Mouse (Mus musculus): ENCODE results near the gene Enah. TPM values are rescaled to one million over a fixed set of nuclear protein-coding genes. Genes with fewer than 3 reads are reported as not detected.

Enah gene
- polyA plus RNA-seq, 1 experiment from 2014 or later, result 35.0 TPM

DNA sequence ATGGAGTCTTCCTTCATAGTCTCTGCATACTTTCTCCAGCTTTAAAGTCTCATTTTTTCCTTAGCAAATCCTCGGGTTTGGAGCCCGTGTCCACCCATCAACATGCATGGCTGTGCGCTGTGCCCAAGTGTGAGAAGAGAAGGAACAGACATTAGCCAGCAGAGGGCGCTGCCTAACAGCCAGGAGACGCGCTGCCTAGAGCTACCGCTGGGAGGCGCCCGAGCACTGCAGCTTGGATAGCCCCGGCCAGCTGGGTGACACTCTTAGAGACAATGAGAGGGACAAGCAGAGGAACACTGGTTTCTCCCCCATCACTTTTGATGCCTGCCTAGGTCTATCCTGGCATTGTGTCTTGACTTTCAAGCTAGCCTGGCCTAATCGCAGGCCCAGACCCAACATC lies 131.0 kb downstream of the Enah start:
- Histone ChIP-seq H3K9me3 (replicated peaks) (no peaks in the 10 kb centered on the region), H3K27me3 (no peaks in the 10 kb centered on the region), H3K4me3 (no peak overlapping the region), H3K36me3 (ENCODE audit: poor library complexity, severe bottlenecking) (no peaks in the 10 kb centered on the region), H3K4me1 (peaks cover 5% of the 10 kb centered on the region), H3K4me2 (no peak overlapping the region), H3K9ac (no peak overlapping the region), H3K27ac (no peak overlapping the region)
- ATAC-seq, result peak; percentile 73
- 6% methylated on average over 11 of the region's 11 CpGs for WGBS

DNA sequence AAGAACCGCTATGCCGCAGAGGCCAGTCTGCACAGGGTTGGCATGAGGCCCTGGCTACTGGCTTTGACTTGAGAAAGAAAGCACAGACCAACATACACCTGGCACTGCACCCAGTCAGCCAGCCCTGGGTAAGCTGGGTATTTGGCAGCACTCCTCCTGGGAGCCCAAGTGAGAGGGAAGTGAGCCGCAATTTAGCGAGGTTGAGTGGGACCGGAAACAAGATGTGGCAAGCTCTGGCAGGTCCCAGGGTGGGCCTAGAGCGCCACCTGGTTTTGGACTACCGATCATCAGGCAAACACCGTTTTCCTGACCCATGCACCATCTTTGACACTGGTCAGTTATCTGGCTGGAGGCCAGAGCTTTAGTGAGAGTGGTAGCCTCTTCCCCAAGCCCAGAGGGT lies 138.3 kb downstream of the Enah start:
- ATAC-seq, result peak; percentile 52
- WGBS, result 43% methylated on average over 8 of the region's 8 CpGs
- no peak overlapping the region for H3K9ac ChIP-seq
- H3K4me2 ChIP-seq, result no peak overlapping the region
- H3K36me3 ChIP-seq (ENCODE audit: poor library complexity, severe bottlenecking), result no peaks in the 10 kb centered on the region
- no peaks in the 10 kb centered on the region for H3K9me3 ChIP-seq (replicated peaks)
- no peak overlapping the region for H3K4me3 ChIP-seq
- H3K27ac ChIP-seq, result no peak overlapping the region
- peaks cover 8% of the 10 kb centered on the region; the same call in 1 of the 2 replicates for H3K4me1 ChIP-seq
- no peaks in the 10 kb centered on the region for H3K27me3 ChIP-seq

DNA sequence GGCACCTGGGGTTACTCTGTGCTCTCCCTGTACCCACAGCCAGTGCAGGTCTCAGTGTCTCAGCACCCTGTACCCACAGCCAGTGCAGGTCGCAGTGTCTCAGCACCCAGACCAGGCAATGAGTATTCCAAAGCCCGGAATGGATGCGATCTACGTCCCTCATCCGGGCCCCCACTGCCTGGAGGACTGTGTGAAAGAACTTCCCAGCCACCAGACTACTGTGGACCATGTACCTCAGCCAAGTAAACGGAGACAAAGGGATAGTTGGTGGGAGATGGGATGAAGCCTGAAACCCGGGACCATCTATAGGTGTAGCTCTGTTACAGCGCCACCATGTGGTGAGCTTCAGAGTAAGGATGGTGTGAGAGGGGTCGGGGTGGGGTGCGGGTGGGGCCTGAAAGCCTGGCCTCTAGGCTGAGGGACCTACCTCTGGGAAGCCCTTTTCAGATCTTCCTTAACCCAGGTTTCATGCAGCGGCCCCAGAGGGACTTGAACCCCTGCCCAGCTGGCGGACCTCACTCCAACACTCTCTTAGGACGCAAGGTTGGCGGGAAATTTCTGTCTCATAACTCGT lies 139.0 kb downstream of the Enah start:
- Histone ChIP-seq H3K4me3 (no peak overlapping the region), H3K9ac (no peak overlapping the region), H3K4me1 (peaks cover 8% of the 10 kb centered on the region; the same call in 1 of the 2 replicates), H3K4me2 (no peak overlapping the region), H3K27ac (no peak overlapping the region), H3K36me3 (ENCODE audit: poor library complexity, severe bottlenecking) (no peaks in the 10 kb centered on the region), H3K9me3 (replicated peaks) (no peaks in the 10 kb centered on the region), H3K27me3 (no peaks in the 10 kb centered on the region)
- ATAC-seq, result peak; percentile 52; the same call in 1 of the 2 replicates
- WGBS, result 55% methylated on average over 15 of the region's 15 CpGs

DNA sequence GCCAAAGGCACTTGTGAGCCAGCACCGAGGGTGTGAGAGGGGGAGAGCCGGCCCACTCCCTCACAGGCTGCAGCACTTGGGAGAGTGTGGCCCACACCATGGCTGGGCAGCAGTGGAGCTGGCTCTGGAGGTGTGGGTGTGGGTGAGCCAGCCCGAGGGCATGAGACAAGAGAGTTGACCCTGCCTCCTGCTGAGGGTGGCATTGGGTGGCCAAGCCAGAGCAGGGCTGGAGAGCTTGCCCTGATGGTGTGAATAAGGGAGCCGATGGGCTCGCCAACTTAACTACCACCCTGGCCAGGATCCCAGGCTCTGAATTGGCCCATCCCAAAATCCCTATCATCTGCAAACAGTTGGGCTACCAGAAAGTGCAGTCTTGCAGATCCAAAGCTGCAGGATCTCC lies 141.4 kb downstream of the Enah start:
- Histone ChIP-seq H3K27ac (no peak overlapping the region), H3K4me2 (no peak overlapping the region), H3K9me3 (replicated peaks) (no peaks in the 10 kb centered on the region), H3K4me1 (peaks cover 8% of the 10 kb centered on the region; the same call in 1 of the 2 replicates), H3K27me3 (no peaks in the 10 kb centered on the region), H3K36me3 (ENCODE audit: poor library complexity, severe bottlenecking) (no peaks in the 10 kb centered on the region), H3K9ac (no peak overlapping the region), H3K4me3 (no peak overlapping the region)
- ATAC-seq, result no peak
- 80% methylated on average over 5 of the region's 5 CpGs for WGBS

DNA sequence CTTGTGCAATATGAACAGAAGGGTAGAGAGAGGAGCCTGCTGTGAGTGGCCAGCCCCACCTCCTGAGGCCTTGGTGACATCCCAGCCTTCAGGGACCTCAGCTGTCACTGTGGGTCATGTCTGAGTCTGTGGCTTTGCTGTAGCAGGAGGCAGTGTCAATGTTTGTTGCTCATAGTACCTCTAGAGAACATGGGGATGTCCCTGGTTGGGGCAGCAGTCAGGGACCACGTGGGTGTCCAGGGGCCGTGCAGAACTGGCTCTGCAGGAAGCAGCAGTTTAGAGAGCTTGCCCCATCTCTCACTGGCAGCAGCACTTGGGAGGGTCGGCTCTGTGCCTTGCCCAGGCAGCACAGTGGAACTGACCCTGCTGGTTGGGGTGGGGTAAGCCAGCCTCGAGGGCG lies 142.7 kb downstream of the Enah start:
- H3K9me3 ChIP-seq (replicated peaks), result no peaks in the 10 kb centered on the region
- ATAC-seq, result no peak
- 68% methylated on average over 5 of the region's 5 CpGs for WGBS
- no peaks in the 10 kb centered on the region for H3K36me3 ChIP-seq (ENCODE audit: poor library complexity, severe bottlenecking)
- no peak overlapping the region for H3K27ac ChIP-seq
- H3K27me3 ChIP-seq, result no peaks in the 10 kb centered on the region
- no peak overlapping the region for H3K9ac ChIP-seq
- H3K4me2 ChIP-seq, result no peak overlapping the region
- peaks cover 8% of the 10 kb centered on the region; the same call in 1 of the 2 replicates for H3K4me1 ChIP-seq
- H3K4me3 ChIP-seq, result no peak overlapping the region

DNA sequence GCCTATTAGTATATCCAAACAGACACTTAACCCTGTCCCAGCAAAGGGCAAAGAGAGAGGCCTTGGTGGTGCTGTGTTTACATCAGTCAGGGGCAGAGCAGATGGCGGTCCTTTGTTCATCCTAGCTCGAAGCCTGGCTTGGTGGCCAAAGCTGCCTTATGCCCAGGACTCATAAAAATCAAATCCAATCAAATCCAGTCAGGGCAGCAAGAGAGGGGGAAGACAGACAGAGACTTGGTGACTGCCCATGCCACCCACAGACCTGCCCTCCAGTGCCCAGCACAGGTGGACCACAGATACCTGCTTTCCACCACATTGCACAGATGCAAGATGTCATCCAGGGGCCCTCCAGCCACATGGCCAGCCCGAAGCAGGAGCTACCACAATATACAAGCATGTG lies 143.1 kb downstream of the Enah start:
- ATAC-seq, result no peak
- peaks cover 5% of the 10 kb centered on the region; the same call in 1 of the 2 replicates for H3K4me1 ChIP-seq
- WGBS, result 80% methylated on average over 3 of the region's 3 CpGs

DNA sequence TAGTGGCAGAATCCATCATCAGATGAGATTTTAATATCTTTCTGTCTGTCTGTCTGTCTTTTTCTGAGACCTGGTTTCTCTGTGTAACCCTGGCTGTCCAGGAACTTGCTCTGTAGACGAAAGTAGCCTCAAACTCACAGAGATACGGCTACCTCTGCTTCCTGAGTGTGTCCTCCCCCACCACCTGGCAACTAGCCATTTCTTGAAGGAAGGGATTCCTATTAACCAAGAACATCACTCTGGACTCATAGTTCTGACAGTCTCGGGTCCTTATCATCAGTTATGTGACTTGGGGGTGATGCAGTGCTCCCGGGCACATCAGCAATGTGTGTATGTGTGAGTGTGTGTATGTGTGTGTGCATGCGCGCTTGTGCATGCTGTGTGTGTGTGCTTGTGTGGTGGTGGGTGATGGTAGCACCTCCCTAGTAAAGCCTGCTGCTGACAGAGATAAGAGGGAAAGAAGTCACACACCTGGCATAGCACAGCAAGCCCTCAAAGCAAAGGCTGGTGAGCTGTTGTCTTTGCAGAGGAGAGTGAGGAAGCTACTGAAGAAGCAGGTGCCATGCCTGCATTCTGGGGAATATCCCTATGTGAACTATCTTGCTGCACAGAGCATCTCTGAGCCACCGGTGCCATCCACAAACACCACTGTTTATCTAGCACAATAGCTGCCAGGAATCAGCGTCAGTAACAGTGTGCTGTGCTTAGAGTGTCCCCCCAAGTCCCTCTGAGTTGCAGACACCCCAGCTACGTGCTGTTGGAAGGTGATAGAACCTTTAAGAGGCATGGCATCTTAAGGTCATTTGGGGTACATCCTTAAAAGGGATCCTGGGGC lies 146.5 kb downstream of the Enah start:
- H3K9ac ChIP-seq, result no peak overlapping the region
- no peak overlapping the region for H3K27ac ChIP-seq
- no peaks in the 10 kb centered on the region for H3K4me1 ChIP-seq
- no peak overlapping the region for H3K4me2 ChIP-seq
- no peaks in the 10 kb centered on the region for H3K27me3 ChIP-seq
- H3K4me3 ChIP-seq, result no peak overlapping the region
- WGBS, result 84% methylated on average over 9 of the region's 9 CpGs
- H3K36me3 ChIP-seq (ENCODE audit: poor library complexity, severe bottlenecking), result no peaks in the 10 kb centered on the region
- ATAC-seq, result no peak
- no peaks in the 10 kb centered on the region for H3K9me3 ChIP-seq (replicated peaks)

More for the DNA sequence above, 143.1 kb downstream of the Enah start:
- H3K4me2 ChIP-seq, result no peak overlapping the region
- H3K36me3 ChIP-seq (ENCODE audit: poor library complexity, severe bottlenecking), result no peaks in the 10 kb centered on the region
- no peaks in the 10 kb centered on the region for H3K27me3 ChIP-seq
- no peak overlapping the region for H3K4me3 ChIP-seq
- no peaks in the 10 kb centered on the region for H3K9me3 ChIP-seq (replicated peaks)
- H3K9ac ChIP-seq, result no peak overlapping the region
- H3K27ac ChIP-seq, result no peak overlapping the region

DNA sequence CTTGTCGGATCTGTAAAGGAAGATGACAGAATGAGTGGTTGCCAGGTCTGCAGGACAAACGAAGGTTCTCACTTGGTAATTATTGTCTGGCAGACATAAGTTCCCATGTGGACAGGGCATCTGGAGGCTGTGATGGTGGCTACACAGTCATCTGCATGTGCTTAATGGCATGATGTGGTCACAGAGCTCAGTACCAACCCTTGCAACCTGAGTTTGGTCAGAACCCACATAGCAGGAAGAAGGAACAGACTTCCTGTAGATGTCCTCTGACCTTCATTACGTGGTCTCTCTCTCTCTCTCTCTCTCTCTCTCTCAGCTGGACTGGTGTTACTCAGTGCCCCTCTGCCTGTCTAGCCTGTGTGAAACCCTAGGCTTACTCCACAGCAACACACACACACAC lies 147.2 kb downstream of the Enah start:
- Histone ChIP-seq H3K4me2 (no peak overlapping the region), H3K9me3 (replicated peaks) (no peaks in the 10 kb centered on the region), H3K27ac (no peak overlapping the region), H3K9ac (no peak overlapping the region), H3K27me3 (no peaks in the 10 kb centered on the region), H3K4me1 (no peaks in the 10 kb centered on the region), H3K4me3 (no peak overlapping the region), H3K36me3 (ENCODE audit: poor library complexity, severe bottlenecking) (no peaks in the 10 kb centered on the region)
- ATAC-seq, result no peak
- 83% methylated on average over 3 of the region's 3 CpGs for WGBS

DNA sequence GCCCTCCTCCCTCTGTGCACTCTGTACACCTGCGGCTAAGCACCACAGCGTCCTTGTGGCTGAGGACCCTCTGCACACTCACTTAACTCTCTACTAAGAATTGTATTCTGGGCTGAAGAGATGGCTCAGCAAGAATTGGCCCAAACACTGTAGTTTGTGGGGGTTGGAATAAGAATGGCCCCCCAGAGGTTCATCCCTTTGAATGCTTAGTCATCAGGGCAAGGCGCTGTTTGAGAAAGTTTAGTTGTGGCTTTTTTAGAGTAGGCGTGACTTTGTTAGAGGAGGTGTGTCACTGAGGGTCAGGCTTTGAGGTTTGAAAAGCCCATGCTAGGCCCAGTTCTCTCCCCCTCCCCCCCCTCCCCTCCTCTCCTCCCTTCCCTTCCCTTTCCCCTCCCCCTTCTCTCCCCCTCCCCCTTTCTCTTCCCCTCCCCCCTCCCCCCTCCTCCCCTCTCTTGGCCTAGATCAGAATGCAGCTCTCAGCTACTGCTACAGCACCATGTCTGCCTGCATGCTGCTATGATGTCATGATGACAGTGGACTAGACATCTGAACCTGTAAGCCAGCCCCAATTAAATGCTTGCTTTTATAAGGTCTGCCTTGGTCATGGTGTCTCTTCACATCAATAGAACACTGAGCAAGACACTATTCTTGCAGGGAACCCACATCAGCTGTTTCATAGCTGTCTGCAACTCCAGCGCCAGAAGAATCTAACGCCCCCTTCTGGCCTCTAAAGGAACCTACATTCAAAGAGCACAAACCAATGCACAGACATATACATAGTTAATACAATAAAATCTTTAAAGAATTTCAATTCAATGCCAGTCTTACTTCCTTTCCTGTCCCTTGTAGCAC lies 153.1 kb downstream of the Enah start:
- H3K4me1 ChIP-seq, result peaks cover 5% of the 10 kb centered on the region; the same call in 1 of the 2 replicates
- no peaks in the 10 kb centered on the region for H3K36me3 ChIP-seq (ENCODE audit: poor library complexity, severe bottlenecking)
- no peak overlapping the region for H3K27ac ChIP-seq
- no peak overlapping the region for H3K4me2 ChIP-seq
- 83% methylated on average over 6 of the region's 6 CpGs for WGBS
- H3K27me3 ChIP-seq, result no peaks in the 10 kb centered on the region
- no peaks in the 10 kb centered on the region for H3K9me3 ChIP-seq (replicated peaks)
- no peak for ATAC-seq
- H3K4me3 ChIP-seq, result no peak overlapping the region
- no peak overlapping the region for H3K9ac ChIP-seq

DNA sequence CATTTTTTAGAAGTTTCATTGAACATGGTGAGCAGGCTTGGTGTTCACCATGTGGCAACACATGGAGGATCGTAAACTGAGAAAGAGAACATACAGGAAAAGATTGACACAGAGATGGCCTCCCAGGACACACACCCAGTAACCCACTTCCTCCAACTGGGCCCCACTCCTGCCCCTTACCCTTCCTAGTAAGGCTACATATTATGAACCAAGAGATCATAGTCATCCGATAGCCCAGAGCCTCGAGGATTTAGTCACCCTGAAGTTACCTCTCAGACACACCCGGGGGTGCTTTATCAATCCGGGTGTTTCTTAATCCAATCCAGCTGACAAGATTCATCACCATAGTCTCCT lies 153.9 kb downstream of the Enah start:
- no peaks in the 10 kb centered on the region for H3K27me3 ChIP-seq
- no peaks in the 10 kb centered on the region for H3K36me3 ChIP-seq (ENCODE audit: poor library complexity, severe bottlenecking)
- WGBS, result 84% methylated on average over 5 of the region's 5 CpGs
- H3K4me3 ChIP-seq, result no peak overlapping the region
- H3K4me2 ChIP-seq, result no peak overlapping the region
- H3K27ac ChIP-seq, result no peak overlapping the region
- H3K9ac ChIP-seq, result no peak overlapping the region
- ATAC-seq, result no peak
- no peaks in the 10 kb centered on the region for H3K9me3 ChIP-seq (replicated peaks)
- peaks cover 5% of the 10 kb centered on the region; the same call in 1 of the 2 replicates for H3K4me1 ChIP-seq

DNA sequence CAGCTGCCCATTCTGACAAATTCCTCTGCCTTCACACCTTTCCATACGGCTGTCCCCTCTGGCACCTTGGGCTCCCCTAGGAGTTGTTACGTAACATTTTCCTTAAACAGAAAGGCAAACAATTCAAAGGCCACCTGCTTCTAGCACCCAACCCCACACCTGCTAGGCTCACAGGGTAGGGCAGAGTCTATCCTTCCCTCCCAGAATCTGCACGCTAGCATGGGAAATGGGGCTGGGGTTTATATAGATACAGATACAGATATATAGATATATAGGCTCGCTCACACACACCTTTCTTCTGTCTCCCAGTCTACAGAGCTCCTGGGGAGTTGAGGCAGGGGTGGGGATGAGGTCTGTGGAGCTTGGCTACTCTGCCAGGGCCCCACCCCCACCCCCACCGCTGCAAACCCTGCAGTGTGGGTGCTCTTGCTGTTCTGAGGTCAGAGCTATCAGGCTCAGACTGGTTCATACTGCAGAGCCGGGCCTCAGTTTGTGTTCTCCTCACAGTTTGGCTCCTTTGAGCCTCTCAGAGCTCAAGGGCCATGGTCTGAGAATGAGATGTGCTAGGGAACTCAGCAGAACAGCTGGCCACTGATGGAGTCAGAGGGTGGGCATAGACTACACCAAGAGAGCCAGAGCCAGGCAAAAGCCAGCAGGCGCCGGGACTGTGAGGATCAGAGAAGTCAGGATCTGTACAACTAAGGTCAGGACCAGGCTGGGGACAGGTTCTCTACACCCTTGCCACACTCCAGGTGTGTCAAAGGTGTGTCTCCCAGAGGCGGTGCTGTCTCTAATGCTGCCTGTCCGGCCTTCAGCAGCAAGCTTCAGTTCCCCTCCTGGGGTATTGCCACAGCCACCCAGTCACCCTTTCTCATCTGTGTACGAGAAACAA lies 154.6 kb downstream of the Enah start:
- no peaks in the 10 kb centered on the region for H3K27me3 ChIP-seq
- peaks cover 5% of the 10 kb centered on the region; the same call in 1 of the 2 replicates for H3K4me1 ChIP-seq
- H3K9ac ChIP-seq, result no peak overlapping the region
- no peak overlapping the region for H3K4me3 ChIP-seq
- no peak overlapping the region for H3K27ac ChIP-seq
- no peak overlapping the region for H3K4me2 ChIP-seq
- ATAC-seq, result no peak
- H3K36me3 ChIP-seq (ENCODE audit: poor library complexity, severe bottlenecking), result no peaks in the 10 kb centered on the region
- no peaks in the 10 kb centered on the region for H3K9me3 ChIP-seq (replicated peaks)
- WGBS, result 80% methylated on average over 11 of the region's 11 CpGs
